Mouse (Mus musculus) limb, embryonic 13.5 days (tissue): ENCODE results near the gene Rpl9-ps1. TPM values are rescaled to one million over a fixed set of nuclear protein-coding genes. Genes with fewer than 3 reads are reported as not detected.

Source experiments
- ATAC-seq: fragments of 200-750 bp; cut with Nextera tagmentation; 2 replicates; pipeline ENCODE4 v1.8.0; 2017; ENCODE audit warnings: low read depth, moderate number of reproducible peaks, moderate TSS enrichment; ENCODE audit not compliant: low FRiP score
- H3K27ac ChIP-seq: fragments of 300-500 bp; sonication (generic); 2 replicates; pipeline ENCODE4 v1.5.1; 2015; ENCODE audit warnings: inconsistent platforms, mild to moderate bottlenecking, moderate library complexity
- H3K27me3 ChIP-seq: fragments of 300-500 bp; sonication (generic); 2 replicates; pipeline ENCODE4 v1.6.1; 2015; ENCODE audit warnings: mild to moderate bottlenecking, inconsistent platforms
- H3K36me3 ChIP-seq: fragments of 300-500 bp; sonication (generic); 2 replicates; pipeline ENCODE4 v1.6.1; 2015; ENCODE audit warnings: inconsistent platforms, mild to moderate bottlenecking, moderate library complexity
- H3K4me1 ChIP-seq: fragments of 300-500 bp; sonication (generic); 2 replicates; pipeline ENCODE4 v1.6.1; 2015; ENCODE audit warnings: inconsistent platforms
- H3K4me2 ChIP-seq: fragments of 300-500 bp; sonication (generic); replicated peaks from 2 replicates; pipeline ENCODE4 v1.6.1; 2015; ENCODE audit warnings: inconsistent platforms, mild to moderate bottlenecking, moderate library complexity
- H3K4me3 ChIP-seq: fragments of 300-500 bp; sonication (generic); 2 replicates; pipeline ENCODE4 v1.5.1; 2015; ENCODE audit warnings: moderate library complexity, mild to moderate bottlenecking, inconsistent platforms
- H3K9ac ChIP-seq: fragments of 300-500 bp; sonication (generic); 2 replicates; pipeline ENCODE4 v1.6.1; 2015; ENCODE audit warnings: mild to moderate bottlenecking, inconsistent platforms
- H3K9me3 ChIP-seq: fragments of 300-500 bp; sonication (generic); 2 replicates; pipeline ENCODE4 v1.6.1; 2016; ENCODE audit warnings: inconsistent platforms
- WGBS: fragments of 180-500 bp; shearing (Covaris S2); methylation state at CpG from one replicate; pipeline ENCODE4 v1.1.7; 2015; 5-methylcytosine and 5-hydroxymethylcytosine counted together
- polyA plus RNA-seq: library from polyadenylated mRNA; unstranded; fragments of >200 nt; fragmentation: Nextera tagmentation; extraction: Ambion mirVana; gene quantifications from 2 replicates; pipeline ENCODE4 v1.2.1, GENCODE M21; 2015

Gene Rpl9-ps1
- polyA plus RNA-seq, 1 experiment from 2014 or later, result not detected

DNA sequence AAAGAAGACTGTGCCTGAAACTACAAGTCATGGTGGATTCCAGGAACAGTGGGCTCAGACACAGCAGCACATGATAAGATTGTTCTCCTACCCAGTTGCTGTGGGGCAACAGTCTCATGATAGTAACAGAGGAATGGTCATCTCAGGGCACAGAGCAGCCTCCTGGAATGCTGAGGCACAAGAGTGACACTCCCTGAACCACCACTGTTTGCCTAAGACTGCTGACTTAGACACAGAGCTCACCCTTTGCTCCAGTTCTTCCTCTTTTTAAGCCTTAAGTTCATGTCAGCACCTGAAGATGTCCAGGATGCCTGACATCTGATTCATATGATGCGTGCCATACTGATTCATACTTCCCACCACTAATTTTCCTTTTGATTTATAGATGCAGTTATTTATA, 28.8 kb downstream of the Rpl9-ps1 start:
- Histone ChIP-seq H3K36me3 (no peaks in the 10 kb centered on the region), H3K27me3 (no peaks in the 10 kb centered on the region), H3K9ac (no peak overlapping the region), H3K27ac (no peak overlapping the region), H3K4me1 (no peaks in the 10 kb centered on the region), H3K4me3 (no peak overlapping the region), H3K9me3 (no peaks in the 10 kb centered on the region), H3K4me2 (no peak overlapping the region)
- no peak for ATAC-seq
- WGBS, result 93% methylated on average over 1 of the region's 1 CpGs

DNA sequence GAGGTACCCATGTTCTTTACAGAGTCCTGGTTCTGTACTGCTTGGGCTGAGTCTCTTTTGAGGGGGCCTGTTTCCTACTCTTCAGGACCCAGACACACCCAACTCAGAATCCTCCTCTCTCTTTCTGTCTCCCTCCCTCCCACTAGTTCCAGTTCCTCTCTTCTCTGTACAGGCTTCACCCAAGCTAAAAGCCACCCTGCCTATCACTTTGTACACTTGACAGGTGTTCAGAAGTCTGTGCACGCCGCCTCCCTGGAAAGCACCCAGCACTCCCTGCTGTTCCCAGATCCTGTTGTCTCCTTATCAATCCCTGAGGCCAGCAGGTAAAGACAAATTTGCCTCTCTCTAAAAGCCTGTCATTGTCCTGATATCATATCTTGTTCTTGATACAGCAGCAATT, 34.5 kb downstream of the Rpl9-ps1 start:
- Histone ChIP-seq H3K4me2 (no peak overlapping the region), H3K9me3 (no peaks in the 10 kb centered on the region), H3K4me1 (no peaks in the 10 kb centered on the region), H3K9ac (no peak overlapping the region), H3K27ac (no peak overlapping the region), H3K4me3 (no peak overlapping the region), H3K27me3 (no peaks in the 10 kb centered on the region), H3K36me3 (no peaks in the 10 kb centered on the region)
- no peak for ATAC-seq
- WGBS, result 85% methylated on average over 2 of the region's 2 CpGs

DNA sequence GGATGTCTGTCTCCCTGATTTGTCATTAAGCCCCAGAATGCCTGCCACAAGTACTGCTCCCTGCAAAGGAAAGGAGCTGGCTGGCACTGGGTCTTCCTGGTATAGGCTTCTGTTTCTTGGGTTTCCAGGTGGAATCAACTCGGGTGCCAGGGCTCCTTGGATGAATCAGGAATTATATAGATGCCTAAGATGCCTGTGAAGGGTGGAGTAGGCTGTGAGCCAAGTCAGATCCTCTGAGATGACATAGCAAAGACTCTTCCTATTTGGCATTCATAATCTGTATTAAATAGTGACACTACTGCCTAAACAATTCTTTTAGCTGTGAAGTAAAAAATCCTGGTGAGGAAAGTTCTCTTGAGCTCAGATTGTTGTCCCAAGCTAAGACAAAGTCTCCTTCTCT, 39.0 kb downstream of the Rpl9-ps1 start:
- no peak overlapping the region for H3K27ac ChIP-seq
- no peaks in the 10 kb centered on the region for H3K36me3 ChIP-seq
- H3K4me1 ChIP-seq, result no peaks in the 10 kb centered on the region
- H3K4me3 ChIP-seq, result no peak overlapping the region
- no peak overlapping the region for H3K9ac ChIP-seq
- H3K27me3 ChIP-seq, result no peaks in the 10 kb centered on the region
- 53% methylated on average over 1 of the region's 1 CpGs for WGBS
- no peak overlapping the region for H3K4me2 ChIP-seq
- H3K9me3 ChIP-seq, result no peaks in the 10 kb centered on the region
- ATAC-seq, result no peak

DNA sequence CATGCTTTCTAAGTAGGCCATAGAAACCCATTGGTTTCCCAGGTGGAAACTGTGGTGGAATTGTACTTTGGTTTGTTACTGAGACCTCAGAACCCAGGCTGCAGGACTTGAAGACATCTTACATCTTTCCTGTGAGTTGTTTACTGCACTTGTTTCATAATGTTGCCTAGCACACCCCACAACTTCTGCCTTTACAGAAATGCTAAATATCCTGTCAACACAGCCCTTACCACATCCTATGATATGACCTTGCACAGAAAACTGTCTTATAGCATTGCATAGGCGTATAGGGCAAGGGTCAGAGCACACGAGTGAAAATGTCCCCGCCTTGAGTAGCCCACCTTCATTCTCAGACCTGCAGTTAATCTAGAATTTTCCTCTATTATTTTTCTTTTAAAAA, 39.9 kb downstream of the Rpl9-ps1 start:
- Histone ChIP-seq H3K36me3 (no peaks in the 10 kb centered on the region), H3K4me3 (no peak overlapping the region), H3K4me1 (no peaks in the 10 kb centered on the region), H3K27ac (no peak overlapping the region), H3K9me3 (no peaks in the 10 kb centered on the region), H3K9ac (no peak overlapping the region), H3K27me3 (no peaks in the 10 kb centered on the region), H3K4me2 (no peak overlapping the region)
- WGBS, result 90% methylated on average over 3 of the region's 3 CpGs
- ATAC-seq, result no peak

DNA sequence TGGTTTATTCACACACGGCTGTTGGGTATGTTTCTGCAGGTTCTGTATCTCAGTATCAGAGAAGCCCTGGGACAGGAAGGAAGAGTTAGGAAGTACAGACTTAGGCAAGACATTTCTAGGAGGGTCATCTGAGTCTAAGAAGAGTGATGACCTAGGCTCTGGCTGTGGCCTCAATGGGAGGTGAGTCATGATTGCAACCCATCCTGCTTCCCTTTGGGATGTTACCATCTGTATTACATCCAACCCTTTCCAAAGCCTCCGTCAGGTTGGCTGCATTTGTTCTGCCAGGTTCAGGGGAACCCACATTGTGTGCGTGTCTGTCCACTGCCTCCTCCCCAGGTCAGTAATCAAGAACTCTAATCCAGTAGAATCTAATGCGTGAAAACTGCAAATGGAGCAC, 40.7 kb downstream of the Rpl9-ps1 start:
- H3K36me3 ChIP-seq, result no peaks in the 10 kb centered on the region
- no peak overlapping the region for H3K4me2 ChIP-seq
- H3K4me1 ChIP-seq, result no peaks in the 10 kb centered on the region
- ATAC-seq, result no peak
- H3K4me3 ChIP-seq, result no peak overlapping the region
- no peaks in the 10 kb centered on the region for H3K9me3 ChIP-seq
- WGBS, result 85% methylated on average over 4 of the region's 4 CpGs
- H3K27ac ChIP-seq, result no peak overlapping the region
- H3K9ac ChIP-seq, result no peak overlapping the region
- H3K27me3 ChIP-seq, result no peaks in the 10 kb centered on the region

DNA sequence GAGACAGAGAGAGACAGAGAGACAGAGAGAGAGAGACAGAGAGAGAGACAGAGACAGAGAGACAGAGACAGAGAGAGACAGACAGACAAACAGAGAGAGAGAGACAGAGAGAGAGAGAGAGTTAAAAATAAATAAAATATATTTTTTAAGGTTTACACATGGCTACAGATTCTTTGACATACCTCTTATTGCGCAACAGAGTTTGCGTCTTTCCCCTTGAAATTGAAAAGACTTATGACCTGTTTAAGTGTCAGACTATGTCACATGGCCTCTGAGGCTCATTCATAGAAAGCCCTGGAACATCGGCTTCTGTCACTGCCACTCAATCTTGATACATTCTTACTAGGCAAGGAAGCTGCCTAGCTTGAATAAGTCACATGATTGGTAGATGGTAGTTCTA, 42.0 kb downstream of the Rpl9-ps1 start:
- Histone ChIP-seq H3K9me3 (no peaks in the 10 kb centered on the region), H3K36me3 (no peaks in the 10 kb centered on the region), H3K27ac (no peak overlapping the region), H3K4me2 (no peak overlapping the region), H3K4me3 (no peak overlapping the region), H3K4me1 (no peaks in the 10 kb centered on the region), H3K9ac (no peak overlapping the region), H3K27me3 (no peaks in the 10 kb centered on the region)
- no peak for ATAC-seq
- WGBS, result 92% methylated on average over 3 of the region's 3 CpGs

DNA sequence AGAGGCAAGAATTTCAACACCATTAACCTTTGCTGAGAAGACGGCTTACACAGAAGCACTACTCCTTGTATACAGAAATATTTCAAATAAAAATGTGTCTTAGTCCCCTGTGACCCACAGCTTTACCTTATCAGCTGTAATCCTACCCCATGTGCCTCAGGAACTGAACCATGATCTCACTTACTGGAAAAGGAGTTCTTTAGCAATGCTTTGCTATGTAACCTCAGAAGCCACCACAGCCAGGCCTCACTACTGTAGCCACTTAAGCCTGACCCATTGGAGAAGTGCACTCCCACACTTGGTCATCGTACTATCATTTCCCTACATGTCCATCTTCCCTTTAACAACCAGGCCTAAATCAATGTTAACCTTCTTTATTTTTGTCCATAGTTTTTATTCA, 44.8 kb downstream of the Rpl9-ps1 start:
- no peaks in the 10 kb centered on the region for H3K36me3 ChIP-seq
- H3K4me1 ChIP-seq, result no peaks in the 10 kb centered on the region
- 86% methylated on average over 2 of the region's 2 CpGs for WGBS
- H3K4me2 ChIP-seq, result no peak overlapping the region
- H3K27ac ChIP-seq, result no peak overlapping the region
- no peak overlapping the region for H3K4me3 ChIP-seq
- H3K9ac ChIP-seq, result no peak overlapping the region
- no peak for ATAC-seq
- H3K27me3 ChIP-seq, result no peaks in the 10 kb centered on the region
- H3K9me3 ChIP-seq, result no peaks in the 10 kb centered on the region

DNA sequence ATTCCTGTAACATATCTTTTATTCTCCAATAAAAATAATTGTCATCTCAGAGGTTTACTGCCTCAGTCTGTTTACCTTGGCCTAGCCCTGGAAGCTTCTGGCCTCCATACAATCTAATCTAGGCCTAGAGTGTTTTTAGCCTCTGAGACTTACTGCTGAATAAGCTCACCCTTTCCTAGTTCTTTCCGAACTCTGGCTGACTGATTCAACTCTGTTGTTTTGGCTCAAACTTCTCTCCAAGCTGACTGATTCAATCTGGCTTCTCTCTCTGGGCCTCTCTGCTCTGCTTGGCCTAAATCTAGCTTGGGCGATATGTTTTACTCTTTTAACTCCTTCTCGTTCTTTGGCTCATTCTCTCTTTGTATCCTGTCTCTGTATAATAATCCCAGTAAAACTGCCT, 46.4 kb downstream of the Rpl9-ps1 start:
- Histone ChIP-seq H3K9me3 (no peaks in the 10 kb centered on the region), H3K4me1 (no peaks in the 10 kb centered on the region), H3K27ac (no peak overlapping the region; the same call in 1 of the 2 replicates), H3K36me3 (no peaks in the 10 kb centered on the region), H3K4me2 (no peak overlapping the region), H3K4me3 (no peak overlapping the region), H3K9ac (no peak overlapping the region), H3K27me3 (no peaks in the 10 kb centered on the region)
- 89% methylated on average over 3 of the region's 3 CpGs for WGBS
- no peak for ATAC-seq

DNA sequence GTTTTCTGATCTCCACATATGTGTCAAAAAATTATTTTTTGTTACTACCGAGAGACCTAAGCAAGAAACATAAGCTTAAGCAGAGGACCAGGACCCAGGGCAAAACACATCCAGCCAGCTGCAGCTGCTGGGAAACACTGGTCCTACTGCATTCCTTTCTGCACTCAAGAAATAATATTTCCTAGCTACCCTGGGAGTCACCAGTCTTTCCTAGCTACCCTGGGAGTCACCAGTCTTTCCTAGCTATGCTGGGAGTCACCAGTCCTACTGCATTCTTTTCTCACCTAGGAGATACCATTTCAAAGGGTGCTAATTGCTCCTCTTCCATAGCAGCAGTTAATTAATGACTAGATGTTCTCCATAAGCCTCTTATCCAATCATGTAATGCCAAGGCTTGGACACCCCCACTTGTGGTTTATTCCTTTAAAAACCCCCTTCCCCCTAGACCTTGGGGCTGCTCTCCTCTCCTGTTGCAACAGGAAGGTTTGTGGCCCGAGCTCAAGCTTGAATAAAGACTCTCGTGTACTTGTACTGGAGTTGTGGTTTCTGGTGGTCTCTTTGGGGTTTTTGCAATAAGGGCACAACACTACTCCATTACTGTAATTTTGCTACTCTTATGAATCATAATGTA, 47.1 kb downstream of the Rpl9-ps1 start:
- Histone ChIP-seq H3K9me3 (no peaks in the 10 kb centered on the region), H3K27me3 (no peaks in the 10 kb centered on the region), H3K36me3 (no peaks in the 10 kb centered on the region), H3K9ac (no peak overlapping the region), H3K4me2 (no peak overlapping the region), H3K4me3 (no peak overlapping the region), H3K27ac (no peak overlapping the region; the same call in 1 of the 2 replicates), H3K4me1 (no peaks in the 10 kb centered on the region)
- WGBS, result 63% methylated on average over 3 of the region's 3 CpGs
- peak; percentile 36; the same call in 1 of the 2 replicates for ATAC-seq

DNA sequence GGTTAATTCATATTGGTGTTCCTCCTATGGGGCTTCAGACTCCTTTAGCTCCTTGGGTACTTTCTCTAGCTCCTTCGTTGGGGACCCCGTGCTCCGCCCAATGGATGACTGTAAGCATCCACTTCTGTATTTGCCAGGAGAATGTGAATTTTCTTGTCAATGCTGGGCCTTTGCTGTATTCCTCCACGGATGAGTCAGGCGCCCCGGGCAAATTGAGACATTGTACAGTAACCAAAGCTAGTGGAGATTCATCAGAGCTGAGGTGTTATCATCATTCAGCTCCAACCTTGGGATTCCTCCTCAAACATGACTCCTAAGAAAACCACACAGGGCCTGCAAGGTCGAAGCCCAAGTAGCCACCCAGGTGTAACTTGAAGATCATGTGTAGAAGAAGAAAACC, 47.6 kb downstream of the Rpl9-ps1 start:
- WGBS, result 87% methylated on average over 7 of the region's 7 CpGs
- no peaks in the 10 kb centered on the region for H3K9me3 ChIP-seq
- no peaks in the 10 kb centered on the region for H3K36me3 ChIP-seq
- no peak overlapping the region for H3K4me3 ChIP-seq
- no peak overlapping the region for H3K9ac ChIP-seq
- no peak overlapping the region for H3K27ac ChIP-seq
- no peak for ATAC-seq
- no peaks in the 10 kb centered on the region for H3K4me1 ChIP-seq
- no peak overlapping the region for H3K4me2 ChIP-seq
- H3K27me3 ChIP-seq, result no peaks in the 10 kb centered on the region

DNA sequence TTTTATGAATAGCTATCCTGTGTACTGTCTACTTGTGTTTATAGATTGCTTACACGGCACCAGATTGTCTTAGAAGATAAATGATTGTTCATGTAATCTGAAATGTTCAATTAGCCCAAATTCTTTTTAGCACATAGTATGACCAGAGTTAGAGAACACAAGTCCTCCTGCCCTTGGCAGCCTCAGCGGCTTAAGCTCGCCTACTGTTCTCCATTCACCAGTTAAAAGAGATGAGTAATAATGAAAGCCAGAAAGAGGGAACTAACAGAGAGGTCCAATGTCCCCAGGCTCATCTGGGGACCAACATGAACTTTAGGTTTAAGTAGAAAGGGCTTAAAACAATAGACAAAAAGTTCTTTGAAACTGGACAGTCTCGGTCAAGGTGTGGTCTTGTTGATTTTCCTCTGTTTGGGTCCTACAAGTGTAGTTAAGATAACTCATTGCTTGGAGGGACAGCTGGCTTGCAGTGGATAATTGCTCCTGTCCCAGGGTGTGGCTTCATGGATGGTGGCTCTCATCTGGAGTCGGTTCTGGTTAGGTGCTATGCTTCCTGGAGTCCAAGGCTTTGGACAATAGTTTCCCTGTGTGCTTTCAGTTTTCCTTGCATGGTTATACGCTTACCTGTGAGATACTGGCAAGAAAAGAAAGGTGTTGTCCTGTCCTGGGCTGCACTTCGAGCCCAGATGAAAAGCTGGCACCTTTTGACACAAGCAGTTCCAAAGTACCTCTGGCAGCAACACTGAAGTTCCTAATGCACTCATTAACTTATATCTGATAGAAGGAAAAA, 49.6 kb downstream of the Rpl9-ps1 start:
- no peak for ATAC-seq
- Histone ChIP-seq H3K9ac (no peak overlapping the region), H3K27me3 (no peaks in the 10 kb centered on the region), H3K4me3 (no peak overlapping the region), H3K27ac (no peak overlapping the region), H3K9me3 (no peaks in the 10 kb centered on the region), H3K4me2 (no peak overlapping the region), H3K4me1 (no peaks in the 10 kb centered on the region), H3K36me3 (no peaks in the 10 kb centered on the region)
- 81% methylated on average over 7 of the region's 7 CpGs for WGBS
